Mouse (Mus musculus): Measurements from ENCODE around the gene Cspg5.

Gene Cspg5

DNA sequence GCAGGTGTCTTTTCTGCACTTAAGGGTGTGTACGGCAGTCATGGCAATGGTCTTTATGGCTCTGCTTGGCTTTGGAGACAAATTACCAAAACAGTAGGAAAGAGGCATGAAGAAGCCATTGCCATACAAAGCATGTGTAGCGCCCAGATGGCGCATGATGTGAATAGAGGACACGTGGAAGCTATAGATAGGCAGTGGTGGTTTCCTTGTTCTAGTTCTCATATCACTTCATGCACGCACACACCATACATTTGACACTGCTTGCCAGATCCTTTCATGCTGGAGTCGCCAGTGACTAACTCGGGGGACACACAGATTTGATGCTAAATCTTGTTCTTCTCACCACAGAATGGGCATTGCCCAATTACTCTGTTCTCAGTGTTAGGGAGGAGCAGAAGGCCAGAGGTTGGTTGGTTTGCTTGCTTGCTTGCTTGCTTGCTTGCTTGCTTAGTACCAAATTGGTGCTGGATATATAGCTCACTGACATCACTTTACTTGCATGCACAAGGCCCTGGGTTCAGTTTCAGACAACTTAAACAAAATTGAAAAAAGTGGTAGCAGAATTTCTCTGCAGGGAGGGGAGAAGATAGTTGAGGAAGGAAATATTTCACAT, at the start of gene Cspg5:
Gene Cspg5, plus strand, starts transcription at position 563 of the 613 bp plus-strand sequence.
- in situ Hi-C loops (cut with MboI; ENCODE audit: unreplicated experiment in 2 of 2) = no loop called here

DNA sequence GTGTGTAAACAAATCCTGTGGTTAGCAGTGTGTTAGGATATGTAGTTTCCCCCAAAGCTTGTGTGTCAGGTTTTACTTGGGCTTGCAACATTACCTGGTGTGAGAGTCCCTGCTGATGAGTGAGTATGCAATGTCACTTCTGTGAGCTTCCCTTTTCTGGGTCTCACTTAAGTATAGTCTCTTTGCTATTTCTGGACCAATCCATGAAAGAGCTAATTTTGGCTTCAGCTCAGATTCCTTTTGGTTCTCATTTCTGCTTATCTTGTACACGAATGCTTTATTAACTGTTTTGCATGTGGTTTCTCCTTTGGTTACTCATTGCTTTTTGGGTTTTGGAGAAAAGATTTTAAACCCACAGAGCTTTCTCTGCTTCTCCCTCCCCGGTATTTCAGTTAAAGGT, 43.7 kb upstream of the Cspg5 start:
- in situ Hi-C loops (cut with MboI; ENCODE audit: unreplicated experiment in 2 of 2) = loop anchor here (25.0 kb wide), 2 partner anchors 387 to 1838 kb away; no protein-coding TSS in a partner anchor

DNA sequence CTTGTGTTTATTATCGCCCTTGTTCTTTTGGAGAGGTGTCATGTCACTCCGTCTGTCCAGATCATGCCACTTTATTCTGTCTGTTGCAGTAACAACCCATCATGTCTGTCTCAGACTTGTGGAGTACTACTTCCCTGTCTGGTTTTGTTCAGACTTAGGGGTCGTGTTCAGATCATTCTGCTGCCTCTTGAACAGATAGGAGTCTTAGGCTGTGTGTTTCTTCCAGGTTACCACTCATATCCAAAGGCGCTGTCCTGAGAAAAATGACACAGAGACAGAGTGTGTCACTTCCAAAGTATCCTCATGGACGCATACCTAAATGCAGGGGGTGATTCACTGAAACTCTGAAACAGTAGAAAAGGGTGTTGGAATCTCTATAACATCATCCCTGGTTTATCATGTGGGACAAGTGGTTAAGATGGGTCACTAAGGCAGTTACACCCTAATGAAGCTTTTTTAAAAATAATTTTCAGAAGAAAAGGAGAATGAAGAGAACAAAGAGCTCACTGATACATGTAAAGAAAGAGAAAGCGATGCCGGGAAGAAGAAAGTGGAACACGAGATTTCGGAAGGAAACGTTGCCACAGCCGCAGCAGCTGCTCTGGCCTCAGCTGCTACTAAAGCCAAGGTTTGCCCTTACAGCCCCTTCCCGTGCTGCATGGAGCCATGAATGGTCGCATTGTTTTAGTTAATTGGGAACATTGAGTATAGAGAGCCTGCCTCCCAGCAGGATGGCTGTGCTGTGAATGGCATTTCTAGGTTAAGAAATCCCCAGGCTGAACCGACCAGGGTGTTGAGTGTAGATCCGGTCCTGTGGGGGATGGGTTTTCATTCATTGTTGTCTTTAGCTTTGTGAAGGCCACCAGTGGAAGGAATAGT, 37.8 kb upstream of the Cspg5 start:
- in situ Hi-C loops (cut with MboI; ENCODE audit: unreplicated experiment in 2 of 2) = loop anchor here in 1 of 2 experiments (25.0 kb wide), 1 partner anchor 382 kb away; no protein-coding TSS in a partner anchor

DNA sequence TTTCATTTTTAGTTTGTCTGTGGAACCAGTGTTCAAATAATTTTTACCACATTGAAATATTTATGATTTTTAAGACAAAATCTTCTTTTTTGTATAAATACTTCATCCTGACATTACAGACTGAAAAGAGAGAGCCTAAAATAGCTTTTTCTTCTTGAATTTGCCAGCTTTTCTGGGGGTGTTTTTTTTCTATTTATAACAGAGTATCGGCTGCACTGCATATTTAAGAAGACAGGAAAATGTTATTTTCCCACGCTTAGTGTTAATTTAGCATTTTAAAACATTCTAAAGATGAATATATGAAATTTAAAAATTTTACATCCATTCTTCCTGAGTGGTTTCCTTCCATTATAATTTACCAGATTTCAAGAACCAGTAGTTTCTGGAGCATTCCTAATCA, 37.1 kb upstream of the Cspg5 start:
- in situ Hi-C loops (cut with MboI; ENCODE audit: unreplicated experiment in 2 of 2) = loop anchor here in 1 of 2 experiments (25.0 kb wide), 1 partner anchor 381 kb away; no protein-coding TSS in a partner anchor

DNA sequence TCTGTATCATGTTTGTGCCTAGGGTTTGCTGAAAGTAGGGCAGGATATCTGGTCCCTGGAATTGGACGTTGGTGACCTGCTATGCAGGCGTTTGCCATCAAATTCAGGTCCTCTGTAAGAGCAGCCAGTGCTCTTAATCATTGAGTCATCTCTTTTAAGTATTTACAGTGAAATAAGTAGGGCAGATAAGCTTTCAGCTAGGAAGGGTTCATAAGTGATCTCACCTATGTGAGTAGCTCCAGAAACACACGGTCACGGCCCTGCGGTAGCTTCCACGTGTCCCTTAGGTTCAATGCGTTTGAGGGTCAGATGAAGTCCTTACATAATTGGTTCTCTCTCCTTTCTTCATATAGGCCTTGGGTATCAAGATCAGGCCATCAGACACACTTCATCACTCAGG, 35.3 kb upstream of the Cspg5 start:
- in situ Hi-C loops (cut with MboI; ENCODE audit: unreplicated experiment in 2 of 2) = loop anchor here in 1 of 2 experiments (25.0 kb wide), 1 partner anchor 379 kb away; no protein-coding TSS in a partner anchor

DNA sequence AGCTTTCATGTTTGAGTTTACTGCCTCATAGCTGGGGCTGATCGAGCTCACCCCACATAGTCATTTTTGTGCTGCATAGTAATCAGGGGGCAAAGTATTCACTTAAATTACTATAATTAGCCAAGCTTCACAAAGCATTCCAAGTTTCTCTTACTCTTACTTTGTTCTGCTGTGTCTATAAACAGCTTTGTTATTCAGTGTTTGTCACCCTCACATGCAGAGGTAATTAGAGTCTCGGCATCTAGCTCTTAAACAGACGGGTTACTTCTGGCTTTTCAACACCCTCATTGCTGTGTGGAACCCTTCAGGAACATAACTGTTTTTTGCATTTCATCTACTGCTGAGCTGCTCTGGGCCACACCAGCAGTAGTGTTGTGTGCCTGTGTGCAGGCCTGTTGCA, 34.6 kb upstream of the Cspg5 start:
- in situ Hi-C loops (cut with MboI; ENCODE audit: unreplicated experiment in 2 of 2) = loop anchor here in 1 of 2 experiments (25.0 kb wide), 1 partner anchor 378 kb away; no protein-coding TSS in a partner anchor

DNA sequence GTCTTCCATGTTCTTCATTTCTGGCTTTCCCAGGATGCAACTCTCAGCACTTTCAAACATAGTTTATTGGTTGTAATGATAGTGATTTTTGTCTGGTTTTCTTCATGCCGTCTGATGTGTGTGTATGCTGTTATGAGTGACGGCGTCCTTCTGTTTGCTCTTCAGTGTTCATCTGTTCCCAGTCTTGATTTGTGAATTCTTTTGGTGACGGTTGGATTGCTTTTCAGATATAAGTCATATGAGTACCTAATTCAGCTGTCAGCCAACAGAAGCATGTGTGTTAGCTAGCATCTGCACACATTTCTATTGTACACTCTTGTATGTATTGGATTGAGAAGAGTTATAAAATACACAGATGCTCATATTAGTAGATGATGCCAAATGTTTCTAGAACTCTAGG, 19.3 kb upstream of the Cspg5 start:
- in situ Hi-C loops (cut with MboI; ENCODE audit: unreplicated experiment in 2 of 2) = loop anchor here in 1 of 2 experiments (25.0 kb wide), 1 partner anchor 363 kb away; no protein-coding TSS in a partner anchor

DNA sequence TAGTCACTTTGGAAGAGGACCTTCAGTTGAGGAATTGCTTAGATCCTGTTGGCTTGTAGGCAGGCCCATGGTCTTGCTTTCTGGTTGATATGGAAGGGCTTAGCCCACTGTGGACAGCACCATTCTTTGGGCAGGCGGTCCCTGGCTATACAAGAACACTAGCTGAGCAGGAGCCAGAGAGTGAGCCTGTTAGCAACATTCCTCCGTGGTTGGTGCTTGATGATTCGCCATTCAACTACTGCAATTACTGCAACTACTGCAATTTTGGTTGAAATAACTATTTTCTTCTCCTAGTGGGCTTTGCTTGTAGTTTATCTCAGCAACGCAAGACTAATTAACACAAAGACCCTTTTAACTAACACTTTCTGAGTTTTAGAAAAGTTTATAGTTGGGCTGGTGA, 17.4 kb upstream of the Cspg5 start:
- in situ Hi-C loops (cut with MboI; ENCODE audit: unreplicated experiment in 2 of 2) = no loop called here

DNA sequence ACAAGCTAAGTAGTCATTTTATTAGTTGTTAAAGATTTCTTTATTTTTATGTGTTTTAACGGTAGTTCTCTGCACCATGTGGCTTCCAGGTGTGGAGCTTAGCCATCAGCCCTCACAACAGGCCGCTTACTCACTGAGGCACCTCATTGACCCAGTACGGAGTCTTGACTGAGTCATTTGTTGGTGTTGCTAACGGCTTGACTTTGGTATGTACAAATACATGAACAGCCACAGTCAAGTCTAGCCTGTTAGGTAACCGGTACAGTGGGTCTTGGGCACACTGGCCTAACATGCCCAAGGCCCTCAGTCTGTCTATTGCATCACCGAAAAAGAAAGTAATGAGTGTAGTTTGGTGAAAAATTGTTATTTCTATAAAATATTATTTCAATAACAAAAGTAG, 14.9 kb upstream of the Cspg5 start:
- in situ Hi-C loops (cut with MboI; ENCODE audit: unreplicated experiment in 2 of 2) = no loop called here

DNA sequence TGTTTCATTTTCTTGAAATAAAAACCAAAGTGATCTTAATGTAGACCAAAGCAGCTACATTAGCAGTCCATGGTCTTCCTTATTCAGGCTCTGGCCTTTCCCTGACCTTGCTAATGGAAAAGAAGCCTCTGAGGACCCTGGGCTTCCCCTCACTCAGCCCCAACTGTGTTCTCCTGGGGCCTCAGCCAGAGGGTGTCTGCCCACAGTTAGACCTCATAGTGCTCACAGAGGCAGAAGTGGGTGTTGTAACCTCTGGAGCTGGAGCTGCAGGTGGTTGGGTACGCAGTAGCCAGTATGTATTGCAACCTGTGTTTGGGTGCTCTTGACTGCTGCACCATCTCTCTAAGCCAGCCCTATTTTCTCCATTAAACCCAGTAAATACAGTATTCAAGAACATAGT, 14.5 kb upstream of the Cspg5 start:
- in situ Hi-C loops (cut with MboI; ENCODE audit: unreplicated experiment in 2 of 2) = no loop called here

DNA sequence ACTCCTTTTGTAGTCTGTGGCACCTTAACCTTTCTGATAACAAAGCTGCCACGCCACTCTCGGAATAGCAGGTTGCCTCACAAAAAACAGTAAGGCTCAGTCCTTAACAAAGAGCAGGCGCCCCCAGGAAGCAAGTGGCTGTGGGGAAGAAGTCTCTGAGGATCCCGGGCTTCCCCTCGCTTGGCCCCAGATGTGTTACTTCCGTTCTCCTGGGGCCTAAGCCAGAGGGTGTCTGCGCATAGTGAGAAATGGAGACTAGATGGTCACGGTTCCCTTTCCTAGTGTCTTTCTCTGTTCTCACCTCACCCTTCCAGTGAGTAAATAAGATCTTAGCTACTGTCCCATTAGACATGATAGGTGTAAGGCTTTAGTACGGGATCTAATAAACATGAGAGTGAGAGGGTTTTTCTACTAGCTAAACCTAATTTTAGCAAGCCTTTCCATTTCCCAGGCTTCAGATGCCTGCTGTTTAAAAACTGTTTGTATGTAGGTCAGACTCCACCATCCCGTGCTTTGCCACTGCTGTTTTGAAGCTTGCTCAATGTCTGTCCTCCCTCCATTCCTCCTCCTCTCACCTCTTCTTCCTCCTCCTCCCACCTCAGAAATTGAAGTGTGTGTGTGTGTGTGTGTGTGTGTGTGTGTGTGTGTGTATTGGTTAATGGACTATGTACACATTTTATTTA, 13.9 kb upstream of the Cspg5 start:
- in situ Hi-C loops (cut with MboI; ENCODE audit: unreplicated experiment in 2 of 2) = no loop called here

DNA sequence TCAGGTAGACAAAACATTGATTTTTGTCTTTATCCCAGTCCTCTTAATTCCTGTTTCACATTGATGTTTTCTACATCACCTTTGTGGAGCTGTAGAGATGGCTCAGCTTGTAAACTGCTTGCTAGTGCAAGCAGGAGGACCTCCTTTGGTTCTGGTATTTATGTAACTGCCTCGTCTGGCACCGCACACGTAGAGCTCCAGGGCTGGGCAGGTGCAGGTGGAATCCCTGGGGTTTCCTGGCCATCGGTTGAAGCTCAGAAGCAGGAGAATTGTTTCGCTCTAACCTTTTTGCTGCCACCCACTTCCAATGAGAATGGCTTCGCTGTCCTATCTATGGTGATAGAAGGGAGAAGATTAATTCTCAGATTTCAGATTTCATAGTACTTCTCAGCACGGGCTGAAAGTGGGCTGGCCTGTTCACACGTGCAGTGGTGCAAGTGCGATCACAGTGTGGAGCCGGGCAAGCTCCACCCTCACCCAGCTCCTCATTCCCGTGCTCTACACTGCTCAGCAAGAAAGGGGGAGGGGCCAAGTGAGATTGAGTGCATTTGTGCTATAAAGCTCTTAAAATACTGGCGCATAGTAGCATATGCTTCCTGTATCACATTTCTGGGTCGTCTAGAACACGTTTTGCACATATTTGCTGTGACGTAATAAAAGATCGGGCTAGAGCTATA, 13.1 kb upstream of the Cspg5 start:
- in situ Hi-C loops (cut with MboI; ENCODE audit: unreplicated experiment in 2 of 2) = no loop called here

DNA sequence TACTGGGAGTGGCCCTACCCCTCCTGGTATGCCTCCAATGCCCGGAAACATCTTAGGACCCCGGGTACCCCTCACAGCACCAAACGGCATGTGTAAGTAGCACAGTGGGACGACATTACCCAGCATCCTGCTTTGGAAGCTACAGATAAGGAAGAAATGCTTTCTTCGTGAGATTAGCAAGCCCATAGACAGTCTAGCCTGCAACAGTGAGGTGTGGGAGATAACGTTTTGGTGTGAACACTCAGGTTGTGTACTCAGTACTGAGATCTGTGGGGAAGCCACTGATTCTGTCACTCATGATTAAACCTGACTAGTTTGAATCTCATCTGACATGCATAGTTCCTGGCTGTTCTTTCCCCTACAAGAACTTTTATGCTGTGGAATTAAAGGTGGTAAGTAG, 8.6 kb upstream of the Cspg5 start:
- in situ Hi-C loops (cut with MboI; ENCODE audit: unreplicated experiment in 2 of 2) = no loop called here

DNA sequence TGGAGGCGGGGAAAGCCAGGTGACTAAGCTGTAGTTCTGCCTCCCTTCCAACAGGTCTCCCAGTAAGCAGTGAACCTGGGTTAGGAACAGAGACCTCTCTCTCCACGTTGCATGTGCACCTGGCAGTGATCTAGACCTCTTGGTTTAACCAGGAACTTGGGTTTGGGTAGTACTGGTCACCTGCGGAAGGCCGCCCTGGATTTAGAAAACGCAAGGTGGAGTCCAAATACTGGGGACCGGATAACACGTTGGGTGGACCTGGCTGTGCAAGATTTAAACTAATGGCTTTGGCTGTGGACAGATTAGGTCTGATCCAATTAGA, 945 bp downstream of the Cspg5 start:
- in situ Hi-C loops (cut with MboI; ENCODE audit: unreplicated experiment in 2 of 2) = no loop called here

DNA sequence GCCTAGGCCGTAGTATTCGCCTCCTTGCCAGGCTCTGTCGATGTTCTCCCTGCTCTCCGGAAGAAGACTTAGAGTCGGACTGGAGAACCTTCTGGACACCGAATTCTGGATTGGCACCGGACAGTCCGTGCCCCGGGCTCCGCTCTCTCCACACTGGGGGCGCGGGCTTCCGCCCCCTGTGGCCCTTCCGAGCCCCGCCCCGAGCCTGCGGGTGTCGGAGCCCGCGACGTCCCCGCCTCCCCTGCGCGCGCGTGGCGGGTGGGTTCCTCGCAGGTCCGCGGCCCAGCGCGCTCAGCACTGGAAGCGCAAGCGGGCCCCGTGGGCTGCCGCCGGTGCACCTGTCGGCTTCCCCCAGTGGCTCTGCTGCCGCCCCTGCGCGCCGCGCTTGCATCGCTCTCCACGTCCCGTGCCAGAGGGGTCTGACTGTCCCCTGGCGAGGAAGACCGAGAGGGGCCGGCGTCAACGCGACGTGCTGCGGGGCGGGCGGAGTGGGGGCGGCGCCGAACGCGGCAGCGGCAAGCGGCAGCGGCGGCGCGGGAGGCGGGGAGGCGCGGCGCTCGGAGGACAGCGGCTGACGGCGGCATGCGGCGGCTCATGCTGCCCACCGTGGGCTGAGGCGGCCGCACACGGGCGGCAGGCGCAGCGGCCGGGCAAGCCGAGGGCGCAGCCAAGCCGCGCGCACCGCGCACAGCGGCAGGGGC, 1.5 kb downstream of the Cspg5 start:
- in situ Hi-C loops (cut with MboI; ENCODE audit: unreplicated experiment in 2 of 2) = no loop called here

DNA sequence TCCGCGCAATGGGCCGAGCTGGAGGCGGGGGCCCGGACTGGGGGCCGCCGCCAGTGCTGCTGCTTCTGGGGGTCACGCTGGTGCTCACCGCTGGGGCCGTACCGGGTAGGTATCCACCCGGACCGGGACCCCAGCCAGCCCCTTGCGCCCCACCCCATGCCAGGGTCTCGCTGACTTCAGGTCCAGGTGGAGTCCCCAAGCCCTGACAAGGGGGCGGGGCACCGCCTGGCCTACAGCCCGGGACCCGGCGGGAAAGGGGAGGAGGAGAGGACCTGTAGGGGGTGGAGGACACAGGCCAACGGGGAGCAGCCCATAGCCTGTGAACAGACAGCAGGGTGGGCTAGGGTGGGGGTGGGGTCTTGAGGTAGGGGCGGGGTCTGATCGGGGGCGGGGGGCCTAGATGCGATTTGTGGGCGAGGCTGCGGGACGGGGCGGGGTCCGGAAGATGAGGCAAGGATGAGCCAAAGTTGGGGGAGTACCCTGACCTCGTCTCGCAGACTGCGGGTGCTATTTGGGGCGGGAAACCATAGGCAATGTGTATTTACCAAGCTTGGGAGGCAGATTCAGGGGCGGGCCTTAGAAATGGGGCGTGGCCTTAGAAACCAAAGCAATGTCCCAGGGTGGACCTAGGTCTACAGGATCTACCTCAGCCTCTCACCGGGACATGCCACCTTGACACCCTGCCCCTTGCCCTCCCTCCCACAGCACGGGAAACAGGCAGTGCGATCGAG, 2.2 kb downstream of the Cspg5 start:
- in situ Hi-C loops (cut with MboI; ENCODE audit: unreplicated experiment in 2 of 2) = no loop called here

DNA sequence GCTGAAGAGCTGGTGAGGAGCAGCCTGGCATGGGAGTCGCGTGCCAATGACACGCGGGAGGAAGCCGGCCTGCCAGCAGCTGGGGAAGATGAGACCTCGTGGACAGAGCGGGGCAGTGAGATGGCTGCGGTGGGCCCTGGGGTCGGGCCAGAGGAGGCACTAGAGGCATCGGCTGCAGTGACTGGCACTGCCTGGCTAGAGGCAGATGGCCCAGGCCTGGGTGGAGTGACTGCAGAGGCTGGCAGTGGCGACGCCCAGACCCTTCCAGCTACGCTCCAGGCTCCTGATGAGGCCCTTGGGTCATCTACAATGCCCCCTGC, 2.7 kb downstream of the Cspg5 start:
- in situ Hi-C loops (cut with MboI; ENCODE audit: unreplicated experiment in 2 of 2) = no loop called here

DNA sequence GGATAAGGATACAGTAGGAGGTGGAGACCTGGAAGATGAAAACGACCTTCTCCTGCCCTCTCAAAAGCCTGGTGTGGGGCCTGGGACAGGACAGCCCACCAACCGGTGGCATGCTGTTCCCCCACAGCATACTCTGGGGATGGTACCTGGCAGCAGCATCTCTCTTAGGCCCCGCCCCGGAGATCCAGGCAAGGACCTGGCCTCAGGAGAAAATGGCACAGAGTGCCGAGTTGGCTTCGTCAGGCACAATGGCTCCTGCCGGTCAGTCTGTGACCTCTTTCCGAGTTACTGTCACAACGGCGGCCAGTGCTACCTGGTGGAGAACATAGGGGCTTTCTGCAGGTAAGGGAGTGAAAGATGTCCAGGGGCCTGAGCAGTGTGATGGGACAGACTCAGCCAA, 3.5 kb downstream of the Cspg5 start:
- in situ Hi-C loops (cut with MboI; ENCODE audit: unreplicated experiment in 2 of 2) = no loop called here

DNA sequence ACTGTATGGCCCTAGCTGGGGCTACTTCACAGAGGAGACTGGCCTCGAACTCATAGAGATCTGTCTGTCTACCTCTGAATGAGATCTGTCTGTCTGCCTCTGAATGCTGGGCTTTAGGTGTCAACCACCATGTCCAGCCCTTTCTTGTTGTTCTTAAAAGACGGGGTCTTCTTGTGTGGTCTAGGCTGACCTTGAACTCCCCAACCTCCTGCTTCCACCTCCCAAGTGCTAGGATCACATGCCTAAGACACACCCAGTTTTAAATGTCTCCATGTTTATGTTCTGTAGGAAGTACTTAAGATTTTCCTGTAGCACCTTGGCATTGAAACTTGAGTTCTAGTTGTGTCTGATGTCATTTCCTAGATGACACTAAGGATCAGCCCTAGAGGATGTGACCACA, 5.3 kb downstream of the Cspg5 start:
- in situ Hi-C loops (cut with MboI; ENCODE audit: unreplicated experiment in 2 of 2) = no loop called here

All from v-Abl transformed pro-B cells (cell line).